Mouse (Mus musculus) embryo, embryonic 9.5 days (tissue): ENCODE results near the gene Osbpl6.

Source experiments
- DNase-seq: peaks from one replicate; pipeline ENCODE4 v3.0.0-alpha.2; 2017; ENCODE audit errors: extremely low spot score

The Osbpl6 gene

DNA sequence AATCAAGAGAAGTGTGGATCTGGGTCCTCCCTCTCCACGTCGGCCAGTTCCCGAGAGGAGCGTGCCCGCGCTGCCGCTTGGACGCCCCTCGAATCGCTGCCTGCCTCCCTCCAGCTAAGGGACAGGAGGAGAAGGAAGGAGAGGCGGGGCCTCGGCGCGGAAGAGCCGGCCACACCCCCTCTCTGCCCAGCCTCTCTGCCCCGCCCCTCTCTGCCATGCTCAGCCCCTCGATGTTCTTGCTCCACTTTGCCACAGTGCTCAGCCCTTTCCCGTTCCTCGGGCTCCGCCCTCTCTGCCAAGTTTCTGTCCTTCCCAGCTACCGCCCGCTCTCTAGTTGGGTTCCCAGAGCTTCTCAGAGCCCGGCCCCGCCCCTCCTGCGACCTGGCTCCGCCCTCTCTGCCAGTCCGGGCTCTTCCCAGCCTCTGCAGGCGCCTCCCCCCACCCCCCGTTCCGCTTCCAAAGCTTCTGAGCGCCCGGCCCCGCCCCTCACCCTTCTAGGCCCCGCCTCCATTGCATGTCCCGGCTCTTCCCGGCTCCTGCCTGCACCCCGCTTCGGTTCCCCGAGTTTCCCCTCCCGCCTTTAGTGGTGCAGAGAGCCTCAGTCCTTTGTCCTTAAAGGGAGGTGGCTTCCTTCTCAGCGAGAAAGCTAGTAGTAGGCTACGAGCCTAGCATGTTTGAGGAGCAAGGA lies 241.7 kb downstream of the Osbpl6 start, which contains the start of the genes Prkra and Pjvk:
Gene Prkra (minus strand): TSS at position 133 of the 688 bp plus-strand sequence.
Gene Pjvk (plus strand): TSS at position 594 of the 688 bp plus-strand sequence.
- DNase-seq = peak; percentile 100

DNA sequence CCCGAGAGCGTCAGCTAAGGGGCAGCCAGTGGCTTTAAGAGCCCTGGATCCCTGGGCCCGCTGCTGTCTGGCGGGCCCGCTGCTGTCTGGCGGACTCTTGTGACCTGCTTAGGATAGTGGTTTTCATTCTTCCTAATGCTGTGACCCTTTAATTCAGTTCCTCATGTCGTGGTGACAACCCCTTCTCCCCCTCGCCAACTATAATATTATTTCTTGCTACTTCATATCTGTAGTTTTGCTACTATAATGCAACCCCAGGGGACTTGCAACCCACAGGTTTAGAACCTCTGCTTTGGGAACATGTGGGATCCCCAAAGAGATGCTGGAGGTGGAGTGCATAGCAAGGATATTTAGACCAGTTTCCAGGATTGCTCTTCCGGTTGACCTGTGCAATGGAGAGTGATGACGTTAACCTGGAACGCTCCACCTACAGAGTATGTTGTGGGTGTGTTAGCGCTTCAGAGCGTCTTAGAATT lies 242.4 kb downstream of the Osbpl6 start:
- no peak for DNase-seq
